Mouse (Mus musculus) heart, embryonic 14.5 days (tissue): ENCODE measurements around the gene Spata1. TPM values are rescaled to one million over a fixed set of nuclear protein-coding genes. Genes with fewer than 3 reads are reported as not detected.
A peak's percentile ranks its signal among the peaks of the same experiment; 100 is the strongest.

ENCODE experiments used
- ATAC-seq: fragments of 200-750 bp; cut with Nextera tagmentation; 2 replicates; pipeline ENCODE4 v1.8.0; 2017; ENCODE audit warnings: low read depth, moderate TSS enrichment; ENCODE audit not compliant: insufficient number of reproducible peaks, insufficient read depth, low FRiP score
- H3K27ac ChIP-seq, 2 experiments: fragments of 200-500 bp in 1 of 2; fragments of 300-500 bp in 1 of 2; sonication (generic) in 1 of 2; replicated peaks in 1 of 2; 2 replicates each; pipeline ENCODE4 v1.5.1; 2012 to 2014; ENCODE audit warnings: low read depth in 2 of 2, low read length in 2 of 2, control low read depth in 1 of 2, mild to moderate bottlenecking in 1 of 2, mixed read lengths in 1 of 2; ENCODE audit not compliant: control insufficient read depth in 1 of 2, insufficient read depth in 1 of 2
- H3K27me3 ChIP-seq: fragments of 300-500 bp; sonication (generic); 2 replicates; pipeline ENCODE4 v1.6.1; 2014; ENCODE audit warnings: mild to moderate bottlenecking, low read length, control low read depth; ENCODE audit not compliant: control insufficient read depth, insufficient read depth
- H3K36me3 ChIP-seq: fragments of 300-500 bp; sonication (generic); 2 replicates; pipeline ENCODE4 v1.6.1; 2014; ENCODE audit warnings: mild to moderate bottlenecking, control low read depth, low read length, mixed read lengths; ENCODE audit not compliant: control insufficient read depth, insufficient read depth
- H3K4me1 ChIP-seq, 2 experiments: fragments of 200-500 bp in 1 of 2; fragments of 300-500 bp in 1 of 2; sonication (generic) in 1 of 2; 2 replicates each; pipeline ENCODE4 v1.6.1; 2012 to 2014; ENCODE audit warnings: low read length in 2 of 2, control low read depth in 1 of 2, mixed read lengths in 1 of 2; ENCODE audit not compliant: control insufficient read depth in 2 of 2, insufficient read depth in 2 of 2
- H3K4me2 ChIP-seq: fragments of 300-500 bp; sonication (generic); 2 replicates; pipeline ENCODE4 v1.6.1; 2014; ENCODE audit warnings: mild to moderate bottlenecking, low read length
- H3K4me3 ChIP-seq, 2 experiments: fragments of 200-500 bp in 1 of 2; fragments of 300-500 bp in 1 of 2; sonication (generic) in 1 of 2; 2 replicates each; pipeline ENCODE4 v1.5.1; 2012 to 2014; ENCODE audit warnings: low read length in 2 of 2, mild to moderate bottlenecking in 2 of 2, control low read depth in 1 of 2, low read depth in 1 of 2, moderate library complexity in 1 of 2; ENCODE audit not compliant: control insufficient read depth in 1 of 2, insufficient read depth in 1 of 2
- H3K9ac ChIP-seq: fragments of 300-500 bp; sonication (generic); 2 replicates; pipeline ENCODE4 v1.6.1; 2014; ENCODE audit warnings: mild to moderate bottlenecking, low read length
- H3K9me3 ChIP-seq: fragments of 300-500 bp; sonication (generic); 2 replicates; pipeline ENCODE4 v1.6.1; 2016; ENCODE audit warnings: low read length, control low read depth; ENCODE audit not compliant: control insufficient read depth
- WGBS: fragments of 180-500 bp; shearing (Covaris S2); extraction: QIAGEN DNeasy Blood & Tissue Kit; methylation state at CpG from one replicate; pipeline ENCODE4 v1.1.7; 2014; 5-methylcytosine and 5-hydroxymethylcytosine counted together
- polyA plus RNA-seq: library from polyadenylated mRNA; unstranded; fragments of >200 nt; fragmentation: Nextera tagmentation; extraction: Ambion mirVana; gene quantifications from 2 replicates; pipeline ENCODE4 v1.2.1, GENCODE M21; 2014

Spata1 gene
- polyA plus RNA-seq, 1 experiment from 2014 or later, result 6.5 TPM

GRCm38 (mm10) chr3:146486464-146486863 lies 13.1 kb downstream of the Spata1 start:
- H3K4me3 ChIP-seq, result no peak overlapping the region
- H3K27me3 ChIP-seq, result no peaks in the 10 kb centered on the region
- H3K4me1 ChIP-seq, result no peaks in the 10 kb centered on the region
- ATAC-seq, result no peak
- no peak overlapping the region for H3K27ac ChIP-seq
- 81% methylated on average over 4 of the region's 4 CpGs for WGBS
- H3K4me2 ChIP-seq, result no peak overlapping the region
- H3K9me3 ChIP-seq, result no peaks in the 10 kb centered on the region
- H3K36me3 ChIP-seq, result no peaks in the 10 kb centered on the region
- H3K9ac ChIP-seq, result no peak overlapping the region

DNA sequence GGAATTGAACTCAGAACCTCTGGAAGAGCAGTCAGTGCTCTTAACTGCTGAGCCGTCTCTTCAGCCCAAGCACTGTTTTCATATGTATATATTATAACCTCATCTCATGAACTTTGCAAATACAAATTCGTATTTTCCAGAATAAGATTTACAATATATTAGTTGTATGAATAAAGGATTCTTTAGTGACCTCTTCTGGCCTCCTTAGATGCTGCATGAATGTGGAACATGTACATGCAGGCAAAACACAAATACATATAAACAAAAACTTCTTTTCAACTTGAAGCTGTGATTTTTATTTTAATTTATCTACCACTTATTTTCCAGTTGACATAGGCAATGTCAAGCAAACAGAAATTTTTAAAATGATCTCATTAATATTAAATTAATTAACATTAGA lies 17.5 kb downstream of the Spata1 start:
- no peaks in the 10 kb centered on the region for H3K9me3 ChIP-seq
- no peaks in the 10 kb centered on the region for H3K36me3 ChIP-seq
- H3K9ac ChIP-seq, result no peak overlapping the region
- no peak overlapping the region for H3K27ac ChIP-seq
- no peak overlapping the region for H3K4me3 ChIP-seq
- no peaks in the 10 kb centered on the region for H3K4me1 ChIP-seq
- no peaks in the 10 kb centered on the region for H3K27me3 ChIP-seq
- WGBS, result 64% methylated on average over 2 of the region's 2 CpGs
- no peak overlapping the region for H3K4me2 ChIP-seq
- no peak for ATAC-seq

- Histone ChIP-seq H3K27ac (no peak overlapping the region), H3K4me3 (no peak overlapping the region), H3K27me3 (no peaks in the 10 kb centered on the region), H3K4me2 (no peak overlapping the region), H3K9me3 (no peaks in the 10 kb centered on the region), H3K36me3 (no peaks in the 10 kb centered on the region), H3K4me1 (no peaks in the 10 kb centered on the region), H3K9ac (no peak overlapping the region)
- WGBS, result 85% methylated on average over 3 of the region's 3 CpGs
- no peak for ATAC-seq
Observed at GRCm38 (mm10) chr3:146474428-146474827, 25.1 kb downstream of the Spata1 start.

DNA sequence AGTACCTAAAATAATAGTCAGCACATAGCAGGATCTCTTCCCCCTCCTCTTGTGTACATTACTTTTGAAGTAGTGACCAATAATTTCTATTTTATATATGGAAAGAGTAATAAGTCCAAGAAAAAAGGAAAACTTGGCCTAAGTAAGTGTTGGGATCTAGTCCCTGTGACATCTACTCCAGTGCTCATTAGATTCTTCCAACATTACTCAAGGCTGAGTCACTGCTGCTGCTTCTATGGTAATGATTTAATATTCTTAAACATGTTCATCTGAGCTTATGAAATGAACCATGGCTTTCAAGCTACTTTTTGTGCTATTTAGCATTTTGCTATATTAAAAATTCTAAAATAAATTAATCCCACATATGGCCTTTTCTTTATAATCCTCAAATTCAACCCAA lies 25.8 kb downstream of the Spata1 start:
- H3K36me3 ChIP-seq, result no peaks in the 10 kb centered on the region
- H3K9ac ChIP-seq, result no peak overlapping the region
- no peak overlapping the region for H3K4me3 ChIP-seq
- no peak overlapping the region for H3K27ac ChIP-seq
- H3K9me3 ChIP-seq, result no peaks in the 10 kb centered on the region
- H3K4me1 ChIP-seq, result no peaks in the 10 kb centered on the region
- no peak for ATAC-seq
- no peaks in the 10 kb centered on the region for H3K27me3 ChIP-seq
- H3K4me2 ChIP-seq, result no peak overlapping the region

DNA sequence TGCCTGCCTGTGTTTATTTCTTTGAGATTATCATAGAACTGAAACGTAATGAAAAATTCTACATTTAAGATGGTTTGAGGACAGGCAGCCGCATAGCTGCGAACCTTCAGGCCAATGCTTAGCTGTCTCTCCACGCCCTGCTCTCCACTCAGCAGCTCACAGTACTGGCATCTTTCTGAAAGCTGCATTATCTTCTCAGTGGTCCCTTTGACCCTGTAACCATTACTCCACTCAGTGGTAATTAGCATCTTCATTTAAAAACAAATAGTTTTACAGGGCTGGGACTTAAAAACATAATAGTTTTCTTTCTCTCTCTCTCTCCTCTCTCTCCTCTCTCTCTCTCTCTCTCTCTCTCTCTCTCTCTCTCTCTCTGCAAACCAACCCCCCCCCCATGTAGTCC lies 26.9 kb downstream of the Spata1 start:
- WGBS, result 71% methylated on average over 4 of the region's 4 CpGs
- Histone ChIP-seq H3K27me3 (no peaks in the 10 kb centered on the region), H3K4me3 (no peak overlapping the region), H3K9me3 (no peaks in the 10 kb centered on the region), H3K9ac (no peak overlapping the region), H3K36me3 (no peaks in the 10 kb centered on the region), H3K27ac (no peak overlapping the region), H3K4me2 (no peak overlapping the region), H3K4me1 (no peaks in the 10 kb centered on the region)
- no peak for ATAC-seq

DNA sequence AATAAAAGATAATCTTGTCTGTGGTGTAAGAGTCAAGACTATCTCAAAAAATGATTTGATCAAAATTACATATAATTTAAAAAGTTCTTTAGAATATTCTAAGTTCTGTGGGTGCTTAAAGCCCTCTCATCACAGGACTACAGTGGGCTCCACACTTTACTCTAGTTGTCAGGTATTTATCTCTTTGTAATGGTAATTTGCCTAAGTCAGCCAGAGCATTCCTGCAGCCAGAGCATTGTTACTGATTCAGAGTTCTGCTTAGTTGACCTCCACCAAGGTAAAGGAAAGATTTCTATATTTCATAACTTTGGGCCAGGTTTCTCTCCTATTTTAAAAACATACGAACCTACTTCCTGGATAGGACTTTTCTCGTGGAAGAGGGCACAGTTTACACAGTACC lies 30.3 kb downstream of the Spata1 start:
- Histone ChIP-seq H3K4me3 (no peak overlapping the region), H3K9ac (no peak overlapping the region), H3K9me3 (no peaks in the 10 kb centered on the region), H3K4me2 (no peak overlapping the region), H3K36me3 (0 out of 2 replicates have a peak, but pooled peaks cover 4% of the 10 kb centered on the region), H3K27me3 (no peaks in the 10 kb centered on the region), H3K27ac (no peak overlapping the region), H3K4me1 (no peaks in the 10 kb centered on the region)
- no peak for ATAC-seq
- WGBS, result 75% methylated on average over 2 of the region's 2 CpGs

- Histone ChIP-seq H3K4me1 (no peaks in the 10 kb centered on the region), H3K4me3 (no peak overlapping the region), H3K9me3 (no peaks in the 10 kb centered on the region), H3K27me3 (no peaks in the 10 kb centered on the region), H3K4me2 (no peak overlapping the region), H3K9ac (no peak overlapping the region), H3K27ac (no peak overlapping the region), H3K36me3 (peaks cover 18% of the 10 kb centered on the region)
- 44% methylated on average over 2 of the region's 2 CpGs for WGBS
- no peak for ATAC-seq
Observed at GRCm38 (mm10) chr3:146462939-146463338, 36.6 kb downstream of the Spata1 start.

GRCm38 (mm10) chr3:146451375-146451774 lies 48.2 kb downstream of the Spata1 start:
- H3K9ac ChIP-seq, result no peak overlapping the region
- H3K4me2 ChIP-seq, result peak overlapping the region; percentile 79
- H3K27ac ChIP-seq, result no peak overlapping the region
- H3K4me3 ChIP-seq, result no peak overlapping the region
- H3K27me3 ChIP-seq, result no peaks in the 10 kb centered on the region
- H3K4me1 ChIP-seq, result peaks cover 0 to 2% of the 10 kb centered on the region in 2 experiments; a peak in 1 of 4 replicates
- H3K9me3 ChIP-seq, result no peaks in the 10 kb centered on the region
- ATAC-seq, result no peak
- H3K36me3 ChIP-seq, result peaks cover 10% of the 10 kb centered on the region
- 86% methylated on average over 5 of the region's 5 CpGs for WGBS
